ENCODE assay signal across 8 mouse cellular contexts in the genomic region with DNA sequence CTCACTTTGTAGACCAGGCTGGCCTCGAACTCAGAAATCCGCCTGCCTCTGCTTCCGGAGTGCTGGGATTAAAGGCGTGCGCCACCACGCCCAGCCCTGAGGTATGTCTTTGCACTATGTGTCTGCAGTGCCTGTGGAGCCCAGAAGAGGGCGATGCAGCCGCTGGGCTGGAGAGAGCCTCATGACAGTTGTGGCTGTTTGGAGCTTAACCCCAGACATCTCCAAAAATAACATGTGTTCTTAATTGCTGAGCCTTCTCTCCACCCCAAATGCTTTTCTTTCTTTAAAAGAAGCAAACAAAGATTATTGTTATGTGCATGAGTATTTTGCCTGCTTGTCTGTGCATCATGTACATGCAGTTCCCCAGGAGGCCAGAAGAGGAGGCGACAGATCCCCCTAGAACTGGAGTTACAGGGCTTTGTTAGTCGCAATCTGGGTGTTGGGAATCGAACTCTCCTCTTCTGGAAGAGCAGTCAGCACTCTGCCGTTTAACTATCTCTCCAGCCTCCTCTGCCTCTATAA. TPM values are rescaled to one million over a fixed set of nuclear protein-coding genes. Genes with fewer than 3 reads are reported as not detected.
DNase-seq lines count a peak whose midpoint lies in the region; ATAC-seq and TF ChIP-seq lines count a peak whose summit lies in the region.

No protein-coding gene starts in this region.

- H3K36me3 ChIP-seq in embryonic facial prominence, embryonic 10.5 days (replicated peaks) = peaks cover 38% of the 10 kb centered on the region
- peaks cover 32% of the 10 kb centered on the region for H3K36me3 ChIP-seq in limb, embryonic 10.5 days
- peaks cover 17% of the 10 kb centered on the region for H3K36me3 ChIP-seq in midbrain, embryonic 12.5 days
- no peaks in the 10 kb centered on the region; the same call in 1 of the 2 replicates for H3K36me3 ChIP-seq in stomach, postnatal 0 days (ENCODE audit: control insufficient read depth, insufficient read depth, low read length)

- H3K27ac ChIP-seq in embryonic facial prominence, embryonic 10.5 days (replicated peaks) = peak overlapping the region; percentile 97
- H3K27ac ChIP-seq in limb, embryonic 10.5 days = peak overlapping the region; percentile 98
- H3K27ac ChIP-seq in midbrain, embryonic 12.5 days (replicated peaks) = 0 out of 2 replicates have a peak overlapping the region, but pooled peaks have one; percentile 93
- H3K27ac ChIP-seq in stomach, postnatal 0 days (replicated peaks) = peak overlapping the region; percentile 35; the same call in 1 of the 2 replicates

- intact Hi-C loops in heart, postnatal 10 days (cut with DNase I) = no loop called here

- no peak for ATAC-seq in midbrain, embryonic 12.5 days (ENCODE audit: low FRiP score, low read depth)
- ATAC-seq in stomach, postnatal 0 days (ENCODE audit: low FRiP score, low TSS enrichment) = peak; percentile 41

- no peak for TF ChIP-seq EP300 in stomach, postnatal 0 days (optimal IDR thresholded peaks at IDR 0.05)

- H3K4me1 ChIP-seq in embryonic facial prominence, embryonic 10.5 days = peaks cover 33% of the 10 kb centered on the region
- H3K4me1 ChIP-seq in limb, embryonic 10.5 days = peaks cover 39% of the 10 kb centered on the region
- peaks cover 19% of the 10 kb centered on the region for H3K4me1 ChIP-seq in midbrain, embryonic 12.5 days
- peaks cover 6% of the 10 kb centered on the region; the same call in 1 of the 2 replicates for H3K4me1 ChIP-seq in stomach, postnatal 0 days (replicated peaks; ENCODE audit: control insufficient read depth, insufficient read depth)

- H3K27me3 ChIP-seq in embryonic facial prominence, embryonic 10.5 days (replicated peaks; ENCODE audit: low read depth, poor library complexity, severe bottlenecking) = no peaks in the 10 kb centered on the region
- H3K27me3 ChIP-seq in limb, embryonic 10.5 days (ENCODE audit: low read depth, poor library complexity, severe bottlenecking) = no peaks in the 10 kb centered on the region
- no peaks in the 10 kb centered on the region for H3K27me3 ChIP-seq in midbrain, embryonic 12.5 days
- no peaks in the 10 kb centered on the region for H3K27me3 ChIP-seq in stomach, postnatal 0 days (ENCODE audit: control insufficient read depth, insufficient read depth, low read length)

- 80% methylated on average over 12 of the region's 12 CpGs for WGBS in embryonic facial prominence, embryonic 10.5 days
- 83% methylated on average over 12 of the region's 12 CpGs for WGBS in limb, embryonic 10.5 days
- 77% methylated on average over 12 of the region's 12 CpGs for WGBS in midbrain, embryonic 12.5 days
- WGBS in stomach, postnatal 0 days = 67% methylated on average over 12 of the region's 12 CpGs

- no peak overlapping the region for H3K9ac ChIP-seq in midbrain, embryonic 12.5 days (replicated peaks)
- no peak overlapping the region for H3K9ac ChIP-seq in stomach, postnatal 0 days (ENCODE audit: low read length)

- H3K4me3 ChIP-seq in embryonic facial prominence, embryonic 10.5 days = peak overlapping the region; percentile 73
- peak overlapping the region; percentile 78 for H3K4me3 ChIP-seq in limb, embryonic 10.5 days
- peak overlapping the region; percentile 69 for H3K4me3 ChIP-seq in midbrain, embryonic 12.5 days
- peak overlapping the region; percentile 66; the same call in 1 of the 2 replicates for H3K4me3 ChIP-seq in stomach, postnatal 0 days (ENCODE audit: low read depth, low read length)

- peak; percentile 74 for TF ChIP-seq CTCF in stomach, postnatal 0 days (IDR thresholded peaks at IDR 0.05; ENCODE audit: low read depth)

- peak overlapping the region; percentile 78 for H3K4me2 ChIP-seq in midbrain, embryonic 12.5 days (replicated peaks)
- H3K4me2 ChIP-seq in stomach, postnatal 0 days (replicated peaks; ENCODE audit: low read depth) = peak overlapping the region; percentile 68

- peak; percentile 66 to 70 for DNase-seq in cerebellum, adult 18-20 months
- no peak for DNase-seq in cerebellum, adult 11 months
- DNase-seq in MN1 (ENCODE audit: low spot score) = peak; percentile 52
- DNase-seq in embryonic facial prominence, embryonic 10.5 days (ENCODE audit: low spot score) = no peak
- peak; percentile 71 to 81 for DNase-seq in heart, postnatal 10 days
- DNase-seq in limb, embryonic 10.5 days (ENCODE audit: low spot score) = no peak
- DNase-seq in stomach, postnatal 0 days (ENCODE audit: low spot score) = peak; percentile 69

- H3K9me3 ChIP-seq in embryonic facial prominence, embryonic 10.5 days = no peaks in the 10 kb centered on the region
- no peaks in the 10 kb centered on the region for H3K9me3 ChIP-seq in limb, embryonic 10.5 days (replicated peaks)
- no peaks in the 10 kb centered on the region for H3K9me3 ChIP-seq in midbrain, embryonic 12.5 days
- no peaks in the 10 kb centered on the region for H3K9me3 ChIP-seq in stomach, postnatal 0 days (ENCODE audit: control insufficient read depth, low read length)

RNA-seq across cellular contexts. Expression of a gene that starts 0.7 kb away (rescaled TPM):
- 65.3 and 71.7 TPM in 2 replicates for polyA plus RNA-seq in embryonic facial prominence, embryonic 10.5 days (2016; fragmentation: Nextera tagmentation; extraction: Ambion mirVana)
- 10 to 100 TPM; 36.6 to 48.2 TPM for total RNA-seq in heart, postnatal 10 days (2021)
- polyA plus RNA-seq in limb, embryonic 10.5 days (2016; fragmentation: Nextera tagmentation; extraction: Ambion mirVana) = 54.2 and 63.7 TPM in 2 replicates
- 38.0 and 39.4 TPM in 2 replicates for polyA plus RNA-seq in midbrain, embryonic 12.5 days (2016; fragmentation: Nextera tagmentation; extraction: Ambion mirVana)
- polyA plus RNA-seq in stomach, postnatal 0 days (2015; fragmentation: Nextera tagmentation; extraction: Ambion mirVana) = 24.6 and 25.6 TPM in 2 replicates

RNA-seq across cellular contexts. Expression of a gene that starts 1.0 kb away (rescaled TPM):
- 99.6 and 103 TPM in 2 replicates for polyA plus RNA-seq in embryonic facial prominence, embryonic 10.5 days (2016; fragmentation: Nextera tagmentation; extraction: Ambion mirVana)
- 10 to 100 TPM; 47.1 to 49.0 TPM for total RNA-seq in heart, postnatal 10 days (2021)
- polyA plus RNA-seq in limb, embryonic 10.5 days (2016; fragmentation: Nextera tagmentation; extraction: Ambion mirVana) = 105 and 109 TPM in 2 replicates
- 92.3 and 103 TPM in 2 replicates for polyA plus RNA-seq in midbrain, embryonic 12.5 days (2016; fragmentation: Nextera tagmentation; extraction: Ambion mirVana)
- polyA plus RNA-seq in stomach, postnatal 0 days (2015; fragmentation: Nextera tagmentation; extraction: Ambion mirVana) = 48.8 and 49.0 TPM in 2 replicates

RNA-seq across cellular contexts. Expression of a gene that starts 8.7 kb away (rescaled TPM):
- polyA plus RNA-seq in embryonic facial prominence, embryonic 10.5 days (2016; fragmentation: Nextera tagmentation; extraction: Ambion mirVana) = 0.74 and 1.2 TPM in 2 replicates
- 1 to 10 TPM; 6.1 to 6.7 TPM for total RNA-seq in heart, postnatal 10 days (2021)
- 0.06 TPM in 1 of 2 replicates, not detected in the other for polyA plus RNA-seq in limb, embryonic 10.5 days (2016; fragmentation: Nextera tagmentation; extraction: Ambion mirVana)
- 0.61 and 1.0 TPM in 2 replicates for polyA plus RNA-seq in midbrain, embryonic 12.5 days (2016; fragmentation: Nextera tagmentation; extraction: Ambion mirVana)
- polyA plus RNA-seq in stomach, postnatal 0 days (2015; fragmentation: Nextera tagmentation; extraction: Ambion mirVana) = 0.07 TPM in 1 of 2 replicates, not detected in the other

RNA-seq across cellular contexts. Expression of a gene that starts 18.8 kb away (rescaled TPM):
- polyA plus RNA-seq in embryonic facial prominence, embryonic 10.5 days (2016; fragmentation: Nextera tagmentation; extraction: Ambion mirVana) = 0.97 and 1.8 TPM in 2 replicates
- total RNA-seq in heart, postnatal 10 days (2021) = 1 to 10 TPM; 5.7 to 6.5 TPM
- polyA plus RNA-seq in limb, embryonic 10.5 days (2016; fragmentation: Nextera tagmentation; extraction: Ambion mirVana) = 1.4 and 1.5 TPM in 2 replicates
- 0.64 and 1.2 TPM in 2 replicates for polyA plus RNA-seq in midbrain, embryonic 12.5 days (2016; fragmentation: Nextera tagmentation; extraction: Ambion mirVana)
- polyA plus RNA-seq in stomach, postnatal 0 days (2015; fragmentation: Nextera tagmentation; extraction: Ambion mirVana) = 2.2 and 2.3 TPM in 2 replicates

RNA-seq across cellular contexts. Expression of a gene that starts 19.0 kb away (rescaled TPM):
- 0.31 TPM in 1 of 2 replicates, not detected in the other for polyA plus RNA-seq in embryonic facial prominence, embryonic 10.5 days (2016; fragmentation: Nextera tagmentation; extraction: Ambion mirVana)
- not detected for total RNA-seq in heart, postnatal 10 days (2021)
- not detected in 2 replicates for polyA plus RNA-seq in limb, embryonic 10.5 days (2016; fragmentation: Nextera tagmentation; extraction: Ambion mirVana)
- 0.25 and 0.45 TPM in 2 replicates for polyA plus RNA-seq in midbrain, embryonic 12.5 days (2016; fragmentation: Nextera tagmentation; extraction: Ambion mirVana)
- polyA plus RNA-seq in stomach, postnatal 0 days (2015; fragmentation: Nextera tagmentation; extraction: Ambion mirVana) = 0.17 and 1.1 TPM in 2 replicates

Comparison
In these comparisons a context has a peak if more than half of its experiments do, and no peak if none do; other contexts are left out.
1. DNase-seq: peak in cerebellum, adult 18-20 months (2 of 2), MN1 (single experiment), heart, postnatal 10 days (2 of 2) and stomach, postnatal 0 days (single experiment); none in cerebellum, adult 11 months (single experiment), embryonic facial prominence, embryonic 10.5 days (single experiment) and limb, embryonic 10.5 days (single experiment).
2. H3K27ac ChIP-seq: peak in every context shown above with its lines; median percentile 98 in limb, embryonic 10.5 days; 97 in embryonic facial prominence, embryonic 10.5 days; 93 in midbrain, embryonic 12.5 days; 35 in stomach, postnatal 0 days.
3. Peak in every context shown above with its lines, with median percentiles within 50 percentile points of each other: H3K4me3 ChIP-seq.